Mouse (Mus musculus) kidney, embryonic 14.5 days (tissue): ENCODE measurements at regions not wholly inside any gene's neighbourhood (a gene's known extent, or its start where the extent isn't known, plus 50 kb on each side); places are given as distances from the start of the nearest gene placed in this dataset.

Experiments
- ATAC-seq: fragments of 200-750 bp; cut with Nextera tagmentation; 2 replicates; pipeline ENCODE4 v1.8.0; 2017; ENCODE audit warnings: moderate number of reproducible peaks, mild to moderate bottlenecking, moderate TSS enrichment, moderate library complexity; ENCODE audit not compliant: low FRiP score, low TSS enrichment
- H3K27ac ChIP-seq: fragments of 300-500 bp; sonication (generic); 2 replicates; pipeline ENCODE4 v1.5.1; 2014; ENCODE audit warnings: low read depth, mild to moderate bottlenecking, low read length, moderate library complexity, mixed read lengths
- H3K27me3 ChIP-seq: fragments of 300-500 bp; sonication (generic); 2 replicates; pipeline ENCODE4 v1.6.1; 2014; ENCODE audit warnings: mild to moderate bottlenecking, low read length; ENCODE audit not compliant: control insufficient read depth, insufficient read depth
- H3K36me3 ChIP-seq: fragments of 300-500 bp; sonication (generic); 2 replicates; pipeline ENCODE4 v1.6.1; 2014; ENCODE audit warnings: low read length, mixed read lengths; ENCODE audit not compliant: control insufficient read depth, insufficient read depth
- H3K4me1 ChIP-seq: fragments of 300-500 bp; sonication (generic); 2 replicates; pipeline ENCODE4 v1.6.1; 2014; ENCODE audit warnings: low read length, mixed read lengths; ENCODE audit not compliant: control insufficient read depth, insufficient read depth
- H3K4me2 ChIP-seq: fragments of 300-500 bp; sonication (generic); replicated peaks from 2 replicates; pipeline ENCODE4 v1.6.1; 2014; ENCODE audit warnings: low read depth, mild to moderate bottlenecking, low read length
- H3K4me3 ChIP-seq: fragments of 300-500 bp; sonication (generic); 2 replicates; pipeline ENCODE4 v1.5.1; 2014; ENCODE audit warnings: mild to moderate bottlenecking, low read length
- H3K9ac ChIP-seq: fragments of 300-500 bp; sonication (generic); 2 replicates; pipeline ENCODE4 v1.6.1; 2014; ENCODE audit warnings: low read depth, mild to moderate bottlenecking, low read length, moderate library complexity
- H3K9me3 ChIP-seq: fragments of 300-500 bp; sonication (generic); 2 replicates; pipeline ENCODE4 v1.6.1; 2016; ENCODE audit warnings: low read length; ENCODE audit not compliant: control insufficient read depth
- WGBS: fragments of 180-500 bp; shearing (Covaris S2); extraction: QIAGEN DNeasy Blood & Tissue Kit; methylation state at CpG from one replicate; pipeline ENCODE4 v1.1.7; 2014; 5-methylcytosine and 5-hydroxymethylcytosine counted together

DNA sequence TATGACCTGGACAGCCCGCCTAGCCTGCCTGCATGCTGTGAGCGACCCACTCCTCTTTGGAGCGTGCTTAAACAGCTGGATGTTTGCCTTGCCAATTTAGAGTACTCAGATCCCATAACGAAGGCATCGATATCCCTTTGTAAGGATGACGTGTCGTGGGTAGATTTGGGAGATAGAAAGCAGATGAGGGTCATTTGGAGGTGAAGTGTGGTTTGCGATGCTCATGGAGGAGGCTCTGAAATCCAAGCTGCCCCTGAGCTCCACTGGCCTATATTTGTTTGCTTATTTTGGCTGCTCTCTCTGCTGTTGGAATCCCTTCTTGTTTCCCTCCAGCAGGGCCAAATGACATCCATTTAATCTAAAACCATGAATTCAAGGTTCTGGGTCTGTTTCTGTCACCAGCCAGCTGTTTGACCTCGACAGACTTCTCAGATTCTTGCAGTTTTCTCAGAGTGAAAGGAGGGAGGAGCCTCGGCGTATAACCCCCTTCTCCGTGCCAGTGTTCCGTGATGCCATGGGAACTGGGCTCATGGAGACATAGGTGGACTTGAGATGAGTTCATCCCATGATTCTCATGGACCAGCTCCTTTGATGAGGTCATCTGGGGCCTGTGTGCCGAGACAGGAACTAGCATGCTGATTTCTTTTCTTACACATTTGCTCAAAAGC lies 144.7 kb upstream of the Mki67 start:
- peak overlapping the region; percentile 15; the same call in 1 of the 2 replicates for H3K4me2 ChIP-seq

DNA sequence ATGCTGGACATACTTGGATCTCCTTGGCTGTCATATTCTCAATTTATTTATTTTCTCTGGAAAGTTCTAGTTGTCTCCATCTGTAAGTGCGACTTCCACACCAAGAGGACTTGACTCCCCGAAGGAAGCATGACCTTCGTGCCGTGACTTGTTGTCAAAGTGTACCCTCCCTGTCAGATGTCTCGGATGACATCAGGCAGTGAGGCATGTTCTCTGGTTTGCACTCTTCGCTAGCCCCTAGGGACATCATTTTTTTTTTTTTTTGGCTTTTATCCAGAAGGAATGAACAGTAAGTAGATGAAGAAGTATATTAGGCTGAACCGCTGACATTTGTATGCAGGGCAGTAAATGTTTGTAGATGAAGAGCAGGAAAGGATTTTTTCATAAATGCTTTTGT lies 145.2 kb upstream of the Mki67 start:
- no peaks in the 10 kb centered on the region for H3K9me3 ChIP-seq
- H3K36me3 ChIP-seq: no peaks in the 10 kb centered on the region
- H3K4me3 ChIP-seq: no peak overlapping the region
- no peaks in the 10 kb centered on the region for H3K27me3 ChIP-seq
- no peak overlapping the region for H3K9ac ChIP-seq
- H3K27ac ChIP-seq: peak overlapping the region; percentile 73; the same call in 1 of the 2 replicates
- H3K4me1 ChIP-seq: peaks cover 33% of the 10 kb centered on the region
- WGBS: 25% methylated on average over 7 of the region's 7 CpGs
- peak overlapping the region; percentile 15; the same call in 1 of the 2 replicates for H3K4me2 ChIP-seq
- peak; percentile 44; the same call in 1 of the 2 replicates for ATAC-seq

More for the DNA sequence above, 144.7 kb upstream of the Mki67 start:
- peak overlapping the region; percentile 73; the same call in 1 of the 2 replicates for H3K27ac ChIP-seq
- peak; percentile 37; the same call in 1 of the 2 replicates for ATAC-seq
- no peaks in the 10 kb centered on the region for H3K27me3 ChIP-seq
- H3K4me1 ChIP-seq: peaks cover 33% of the 10 kb centered on the region
- WGBS: 21% methylated on average over 14 of the region's 14 CpGs
- H3K9me3 ChIP-seq: no peaks in the 10 kb centered on the region
- no peak overlapping the region for H3K9ac ChIP-seq
- H3K36me3 ChIP-seq: no peaks in the 10 kb centered on the region
- no peak overlapping the region for H3K4me3 ChIP-seq

DNA sequence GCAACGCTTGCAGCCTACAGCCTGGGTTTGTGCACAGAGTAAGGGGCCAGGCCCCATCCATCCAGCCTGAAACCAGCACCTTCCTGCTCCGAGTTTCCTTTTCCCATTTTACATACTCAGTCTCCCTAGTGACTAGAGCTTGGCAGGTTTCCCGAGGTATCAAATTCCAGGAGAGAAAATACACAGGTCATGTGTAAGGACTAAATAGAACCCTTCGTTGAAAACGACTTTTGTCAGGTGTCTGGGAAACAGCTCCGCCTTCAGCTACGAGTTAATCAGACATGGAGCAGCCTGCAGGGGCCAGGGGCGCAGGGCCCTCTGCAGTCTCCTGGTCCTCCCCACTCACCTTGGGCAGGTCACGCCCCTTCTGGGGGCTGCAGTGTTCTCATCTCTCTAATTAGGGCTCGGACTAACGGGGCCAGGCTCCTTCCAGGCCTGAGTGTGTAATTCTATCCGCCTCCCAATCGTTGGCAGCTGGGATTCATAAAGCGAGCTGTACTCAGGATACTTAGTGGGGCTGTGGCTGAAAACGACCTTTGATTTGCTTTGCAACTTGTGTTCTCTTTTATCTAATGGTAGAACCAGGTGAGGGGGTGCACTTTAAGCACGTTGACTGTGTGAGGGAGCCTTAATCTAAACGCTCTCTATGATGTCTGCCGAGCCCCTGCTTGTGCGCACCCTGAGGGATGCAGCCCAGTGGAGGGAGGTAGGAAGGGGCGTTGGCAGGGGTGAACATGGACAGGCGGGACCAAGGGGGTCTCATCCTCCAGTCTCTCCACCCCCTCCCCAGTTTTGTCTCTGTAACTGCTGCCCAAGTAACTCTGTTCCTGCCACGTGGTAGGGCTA lies 147.6 kb upstream of the Mki67 start:
- WGBS: 18% methylated on average over 22 of the region's 22 CpGs
- Histone ChIP-seq H3K27ac (peak overlapping the region; percentile 79), H3K9ac (no peak overlapping the region), H3K27me3 (no peaks in the 10 kb centered on the region), H3K4me1 (peaks cover 33% of the 10 kb centered on the region), H3K9me3 (no peaks in the 10 kb centered on the region), H3K36me3 (no peaks in the 10 kb centered on the region), H3K4me2 (peak overlapping the region; percentile 18; the same call in 1 of the 2 replicates), H3K4me3 (no peak overlapping the region)
- ATAC-seq: peak; percentile 81

DNA sequence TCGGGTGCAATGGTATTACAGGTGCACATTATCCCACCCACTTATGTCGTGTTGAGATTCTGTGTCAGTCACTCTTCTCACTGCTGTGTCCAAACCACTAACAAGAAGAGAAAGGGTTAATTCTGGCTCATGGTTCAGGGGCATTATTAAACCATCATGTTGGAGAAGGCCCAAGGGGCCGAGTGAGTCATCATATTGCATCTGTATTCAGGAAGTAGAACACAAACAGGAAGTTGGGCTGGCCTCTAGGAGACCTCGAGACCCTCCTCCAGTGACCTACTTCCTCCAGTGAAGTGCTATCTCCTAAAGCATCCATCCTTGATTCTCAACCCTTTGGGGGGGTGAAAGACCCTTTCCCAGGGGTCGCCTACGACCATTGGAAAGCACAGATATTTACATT lies 154.8 kb upstream of the Mki67 start:
- Histone ChIP-seq H3K9me3 (no peaks in the 10 kb centered on the region), H3K4me3 (no peak overlapping the region), H3K27ac (no peak overlapping the region), H3K27me3 (no peaks in the 10 kb centered on the region), H3K9ac (no peak overlapping the region), H3K4me2 (no peak overlapping the region), H3K4me1 (no peaks in the 10 kb centered on the region), H3K36me3 (no peaks in the 10 kb centered on the region)
- WGBS: 70% methylated on average over 6 of the region's 6 CpGs
- ATAC-seq: no peak

DNA sequence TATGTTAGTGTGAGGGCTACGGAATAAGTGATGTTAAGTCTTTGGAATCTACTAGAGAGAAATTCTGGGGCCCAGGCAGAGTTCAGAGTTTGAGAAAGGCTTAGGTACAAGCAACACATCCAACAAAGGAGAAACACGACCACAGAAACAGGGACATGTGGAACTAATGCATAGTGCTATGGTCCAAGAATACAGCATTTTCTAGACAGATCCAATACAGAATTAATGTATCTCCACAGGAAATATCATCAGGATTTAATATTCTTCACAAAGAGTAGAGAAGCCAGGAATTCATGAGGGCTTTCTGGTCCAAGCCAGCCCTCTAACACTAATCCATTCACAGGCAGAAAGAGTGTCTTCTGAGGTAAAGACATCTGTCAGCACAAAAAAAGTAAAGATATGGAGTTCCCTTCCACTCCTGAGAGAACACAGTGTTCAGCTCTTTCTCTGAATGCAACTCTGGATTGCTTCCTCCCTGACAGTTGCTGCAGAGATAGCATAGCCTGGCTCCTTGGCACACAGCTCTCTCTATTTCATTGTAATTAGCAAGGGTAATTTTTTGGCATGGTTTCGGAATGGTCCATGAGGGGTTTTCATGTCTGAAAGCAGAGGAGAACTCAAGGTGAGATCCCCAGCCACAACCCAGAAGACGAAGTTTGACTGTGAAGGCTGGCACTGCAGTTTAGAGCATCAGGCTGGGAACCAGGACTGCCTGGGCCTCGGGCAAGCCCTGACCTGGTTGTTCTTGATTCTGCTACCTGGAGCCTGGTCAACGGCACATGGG lies 161.1 kb upstream of the Mki67 start:
- Histone ChIP-seq H3K9me3 (no peaks in the 10 kb centered on the region), H3K4me3 (no peak overlapping the region), H3K9ac (no peak overlapping the region), H3K4me2 (no peak overlapping the region), H3K27ac (no peak overlapping the region), H3K4me1 (no peaks in the 10 kb centered on the region), H3K27me3 (no peaks in the 10 kb centered on the region), H3K36me3 (no peaks in the 10 kb centered on the region)
- 88% methylated on average over 6 of the region's 6 CpGs for WGBS
- no peak for ATAC-seq

DNA sequence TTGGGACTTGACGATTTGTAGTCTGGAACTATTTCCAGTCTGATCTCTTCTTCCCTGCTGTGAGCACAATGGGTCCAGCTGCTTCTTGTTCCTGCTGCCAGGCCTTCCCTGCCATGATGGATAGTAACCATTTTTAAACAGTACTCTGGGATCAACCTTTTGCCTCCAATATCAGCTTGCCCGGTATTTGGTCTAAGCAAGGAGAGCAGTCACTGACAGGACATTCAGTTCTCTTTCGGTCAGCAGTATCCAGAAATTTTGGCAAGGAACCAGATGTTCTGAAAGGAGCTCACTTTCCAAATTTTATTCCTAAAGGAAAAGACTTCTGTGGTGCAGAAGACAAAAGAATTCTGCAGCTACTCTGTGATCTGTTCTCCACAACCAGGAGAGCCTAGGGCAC lies 162.6 kb upstream of the Mki67 start:
- H3K27ac ChIP-seq: no peak overlapping the region
- no peak for ATAC-seq
- no peaks in the 10 kb centered on the region for H3K9me3 ChIP-seq
- H3K27me3 ChIP-seq: no peaks in the 10 kb centered on the region
- WGBS: 77% methylated on average over 3 of the region's 3 CpGs
- H3K4me2 ChIP-seq: no peak overlapping the region
- no peaks in the 10 kb centered on the region for H3K36me3 ChIP-seq
- H3K9ac ChIP-seq: no peak overlapping the region
- no peaks in the 10 kb centered on the region for H3K4me1 ChIP-seq
- no peak overlapping the region for H3K4me3 ChIP-seq

DNA sequence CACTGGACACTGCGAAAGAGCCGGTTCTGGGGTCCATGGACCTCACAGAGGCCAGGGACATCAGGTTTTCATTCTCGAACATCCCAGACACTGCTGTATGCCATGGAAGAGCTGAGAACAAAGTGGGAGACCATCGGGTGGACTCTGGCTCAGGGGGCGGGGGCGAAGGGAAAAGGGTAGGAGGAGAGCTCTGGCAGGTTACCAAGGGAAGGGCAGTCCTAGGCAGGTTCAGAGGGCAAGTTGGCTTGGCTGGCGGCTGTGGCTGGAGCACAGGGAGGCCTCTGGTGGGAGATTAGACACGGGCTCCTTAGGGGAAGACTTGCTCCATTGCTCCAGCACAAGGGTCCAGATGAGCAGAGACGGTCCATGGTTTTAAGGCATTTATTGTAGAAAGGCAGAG lies 164.3 kb upstream of the Mki67 start:
- Histone ChIP-seq H3K36me3 (no peaks in the 10 kb centered on the region), H3K27me3 (no peaks in the 10 kb centered on the region), H3K9ac (no peak overlapping the region), H3K4me3 (no peak overlapping the region), H3K4me1 (no peaks in the 10 kb centered on the region), H3K9me3 (no peaks in the 10 kb centered on the region), H3K27ac (no peak overlapping the region), H3K4me2 (no peak overlapping the region)
- no peak for ATAC-seq
- 93% methylated on average over 9 of the region's 9 CpGs for WGBS

GRCm38 (mm10) chr7:135882306-135882705 lies 166.1 kb upstream of the Mki67 start:
- Histone ChIP-seq H3K4me3 (no peak overlapping the region), H3K27me3 (no peaks in the 10 kb centered on the region), H3K36me3 (no peaks in the 10 kb centered on the region), H3K4me1 (no peaks in the 10 kb centered on the region), H3K4me2 (no peak overlapping the region), H3K27ac (no peak overlapping the region), H3K9ac (no peak overlapping the region), H3K9me3 (no peaks in the 10 kb centered on the region)
- WGBS: 94% methylated on average over 4 of the region's 4 CpGs
- no peak for ATAC-seq
